Mouse (Mus musculus) Muller cell, postnatal 12 days (primary cell): ENCODE results near the gene C130074G19Rik.

Experiments
- DNase-seq: peaks from one replicate; pipeline ENCODE4 v3.0.0-alpha.2; 2015; ENCODE audit errors: inconsistent ontology term

C130074G19Rik gene

DNA sequence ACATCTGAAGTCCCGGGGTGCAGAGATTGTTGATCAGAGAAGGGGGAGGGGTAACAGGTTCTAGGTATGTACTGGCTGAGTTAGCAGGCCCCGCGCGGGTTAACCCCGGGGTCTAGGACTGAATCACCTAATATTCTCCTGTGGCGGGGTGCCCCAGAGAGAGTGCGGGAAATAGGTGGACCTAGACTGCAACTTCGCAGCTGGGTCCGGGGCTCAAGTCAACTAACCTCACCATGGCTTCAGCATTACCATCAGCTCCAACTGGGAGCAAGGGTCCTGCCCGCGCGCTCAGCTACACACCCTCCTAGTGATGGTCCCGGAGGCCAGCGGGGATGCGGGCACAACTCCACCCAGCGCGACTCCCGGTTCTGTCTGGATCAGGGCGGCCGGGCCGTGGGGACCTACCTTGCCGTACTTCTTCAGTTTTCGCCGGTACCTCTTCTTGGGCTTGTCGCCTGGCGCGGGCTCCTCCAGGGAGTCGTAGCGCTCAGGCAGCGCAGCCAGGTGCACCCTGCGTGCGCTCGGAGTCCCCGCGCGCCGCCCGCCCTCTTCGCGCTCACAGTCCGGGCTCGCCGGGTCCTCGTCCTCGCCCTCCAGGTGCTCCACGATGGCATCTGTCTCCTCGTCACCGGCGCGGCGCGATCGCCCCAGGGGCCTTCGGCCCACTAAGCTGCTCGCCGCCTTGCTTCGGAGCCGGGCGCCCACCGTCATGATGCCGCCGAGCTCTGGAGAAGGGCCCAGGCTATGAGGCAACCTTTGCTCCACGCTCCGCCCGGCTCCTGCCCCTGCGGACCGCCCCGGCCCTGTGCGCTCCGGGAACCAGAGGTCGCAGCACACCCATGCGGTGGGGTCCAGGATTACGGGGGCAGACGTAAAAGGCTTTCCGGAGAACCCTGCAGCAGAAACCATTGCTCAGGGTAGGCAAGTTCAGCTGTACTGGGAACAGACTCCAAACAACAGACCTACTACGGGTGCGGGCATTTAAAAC is at the start of gene C130074G19Rik:
TSS of gene C130074G19Rik (minus strand) at position 938 of the 988 bp plus-strand sequence.
- peak; percentile 70 for DNase-seq

DNA sequence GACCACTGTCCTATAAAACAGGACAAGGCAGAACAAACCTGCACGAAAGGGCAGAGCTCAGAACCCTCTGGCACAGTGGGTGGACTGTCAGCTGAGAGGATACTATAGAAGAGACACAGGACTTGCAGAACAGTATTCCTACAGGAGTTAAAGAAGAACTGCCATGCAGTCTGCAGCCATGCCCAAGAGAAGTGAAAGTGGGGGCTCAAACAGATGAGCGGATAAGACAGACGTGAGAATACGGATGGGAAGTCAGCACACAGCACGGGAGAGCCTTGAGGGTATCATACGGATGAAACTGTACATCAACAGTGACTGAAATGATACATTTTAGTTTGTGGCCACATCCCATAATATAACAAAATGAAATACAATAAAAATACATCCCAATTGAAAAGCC is 48.1 kb upstream of the C130074G19Rik start:
- no peak for DNase-seq

DNA sequence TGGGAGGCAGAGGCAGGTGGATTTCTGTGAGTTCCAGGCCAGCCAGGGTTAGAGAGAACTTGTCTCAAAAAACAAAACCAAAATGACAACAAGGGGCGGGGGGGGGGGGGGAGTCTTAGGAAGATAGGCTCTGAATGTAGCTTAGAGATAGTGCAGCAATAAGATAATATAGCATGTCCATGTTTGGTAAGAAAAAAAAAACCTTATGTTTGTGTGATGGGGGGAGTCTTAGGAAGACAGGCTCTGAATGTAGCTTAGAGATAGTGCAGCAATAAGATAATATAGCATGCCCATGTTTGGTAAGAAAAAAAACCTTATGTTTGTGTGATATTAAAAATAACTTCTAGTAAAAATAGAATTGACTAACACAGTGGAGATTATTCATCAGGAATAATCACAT is 45.4 kb upstream of the C130074G19Rik start:
- DNase-seq: no peak

DNA sequence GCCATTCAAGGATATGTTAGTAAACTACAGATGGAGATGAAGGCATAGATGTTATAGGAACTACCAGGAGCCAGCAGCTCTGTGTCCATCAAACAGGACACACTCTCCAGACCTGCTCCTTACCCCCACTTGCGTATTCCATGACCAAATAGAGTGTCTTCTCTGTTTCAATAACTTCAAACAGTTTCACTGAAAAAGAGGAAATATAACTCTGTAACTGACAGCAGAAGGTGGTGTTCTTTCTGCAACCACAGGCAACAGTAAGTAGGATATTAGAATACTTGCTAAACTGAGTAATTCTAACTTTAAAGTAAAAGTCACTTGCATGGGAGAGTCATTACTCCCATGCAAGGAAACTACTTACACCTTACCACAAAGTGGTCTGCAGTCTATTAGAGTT is 44.9 kb upstream of the C130074G19Rik start:
- no peak for DNase-seq

DNA sequence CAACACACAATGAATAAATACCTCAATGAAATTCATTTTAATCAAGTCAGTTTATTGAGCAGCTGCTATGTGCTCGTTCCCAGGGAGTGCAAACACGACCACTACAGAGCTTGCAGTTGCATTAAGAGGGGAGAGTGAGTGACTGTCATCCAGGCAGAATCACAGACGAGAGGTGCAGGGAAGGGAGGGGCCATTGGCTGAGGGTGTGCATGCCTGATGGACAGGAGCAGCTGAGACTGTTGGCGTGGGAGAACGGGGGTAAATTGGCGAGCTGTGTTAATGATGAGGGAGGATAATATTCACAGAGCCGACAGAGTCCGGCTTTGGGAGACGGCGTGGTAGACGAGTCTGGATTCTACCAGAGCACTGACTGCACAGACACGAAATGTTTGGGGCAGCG is 39.8 kb upstream of the C130074G19Rik start:
- DNase-seq: no peak

DNA sequence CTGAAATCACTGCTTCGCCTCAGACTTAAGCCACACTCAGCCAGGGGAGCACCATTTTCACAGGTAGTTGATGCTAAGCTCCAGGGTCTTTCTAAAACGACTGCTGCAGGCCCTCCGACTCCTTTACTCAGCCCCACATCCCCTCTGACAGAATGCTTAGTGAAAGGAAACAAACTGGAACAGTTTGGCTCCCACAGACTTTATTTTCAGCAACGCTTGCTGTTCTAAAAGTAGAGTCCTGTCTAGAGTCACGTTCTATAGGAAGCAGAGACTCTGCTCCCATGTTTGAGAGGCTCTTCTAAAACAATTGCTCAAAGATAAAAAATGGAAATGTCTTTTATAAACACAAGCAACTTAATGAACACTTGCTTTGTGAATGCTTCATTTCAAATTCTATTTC is 37.0 kb upstream of the C130074G19Rik start:
- no peak for DNase-seq

DNA sequence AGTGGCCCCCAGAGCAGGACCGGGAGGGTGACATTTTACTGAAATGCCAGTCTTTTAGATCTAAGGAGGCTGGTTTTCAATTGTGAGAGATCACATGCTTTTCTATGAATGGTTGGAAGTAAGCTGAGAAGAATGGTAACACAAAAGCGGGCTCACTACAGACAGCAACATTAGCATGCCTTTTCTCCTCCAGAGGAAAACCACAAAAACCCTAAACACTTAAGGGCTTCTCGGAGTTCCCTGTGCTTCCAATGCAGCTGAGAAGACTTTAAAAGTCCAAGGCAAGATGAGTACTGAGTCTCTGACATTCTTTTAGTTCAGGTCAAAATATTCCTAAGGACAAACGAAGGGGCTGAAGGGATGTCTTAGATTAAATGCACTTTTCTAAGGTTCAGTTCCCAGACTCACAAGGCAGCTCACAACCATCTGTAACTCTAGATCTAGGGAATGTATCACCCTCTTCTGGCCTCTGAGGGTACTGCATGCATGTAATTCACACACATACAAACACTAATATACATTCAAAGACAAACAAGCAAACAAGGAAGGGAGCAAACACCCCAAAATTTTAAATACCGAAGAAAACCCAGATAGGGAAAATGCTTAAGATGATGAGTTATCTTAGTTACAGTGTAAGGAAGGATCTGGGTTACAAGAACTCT is 35.3 kb upstream of the C130074G19Rik start:
- no peak for DNase-seq

DNA sequence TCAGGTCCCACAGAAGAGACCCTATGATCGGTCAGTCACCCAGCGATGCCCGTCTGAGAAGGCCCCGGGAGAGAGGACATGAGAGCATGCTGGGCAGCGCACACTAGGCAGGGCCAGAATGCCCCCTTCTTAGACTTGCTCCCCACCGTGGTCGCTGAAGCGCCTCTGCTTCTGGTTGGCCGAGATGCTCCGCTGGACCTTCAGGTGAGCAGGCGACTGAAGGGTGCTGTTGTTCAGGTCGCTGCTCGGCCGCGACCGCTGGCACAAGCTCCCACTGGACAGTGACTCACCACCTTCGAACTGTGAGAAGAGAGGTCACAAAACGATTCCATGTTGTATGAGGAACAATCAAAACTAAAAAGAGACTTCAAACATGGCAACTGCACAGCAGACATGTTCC is 29.3 kb upstream of the C130074G19Rik start:
- DNase-seq: no peak

DNA sequence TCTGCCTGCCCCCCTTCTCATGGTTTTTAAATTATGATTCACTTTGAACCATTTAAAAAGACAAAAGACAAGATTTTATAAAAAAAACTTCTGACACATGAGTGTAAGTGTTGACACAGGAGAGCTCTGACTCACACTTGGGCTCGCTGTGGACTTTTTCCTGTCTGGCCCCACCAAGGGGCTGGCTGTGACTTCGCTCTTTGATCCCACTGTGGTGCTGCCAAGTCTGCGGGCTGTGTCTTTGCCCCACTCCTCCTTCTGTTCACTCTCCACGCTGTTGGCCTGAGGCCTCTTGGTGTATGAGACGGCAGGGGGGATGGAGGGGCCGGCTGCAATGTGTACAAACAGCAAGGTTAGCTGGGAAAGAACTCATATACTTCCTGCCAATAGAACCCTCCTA is 28.8 kb upstream of the C130074G19Rik start:
- DNase-seq: peak; percentile 57

DNA sequence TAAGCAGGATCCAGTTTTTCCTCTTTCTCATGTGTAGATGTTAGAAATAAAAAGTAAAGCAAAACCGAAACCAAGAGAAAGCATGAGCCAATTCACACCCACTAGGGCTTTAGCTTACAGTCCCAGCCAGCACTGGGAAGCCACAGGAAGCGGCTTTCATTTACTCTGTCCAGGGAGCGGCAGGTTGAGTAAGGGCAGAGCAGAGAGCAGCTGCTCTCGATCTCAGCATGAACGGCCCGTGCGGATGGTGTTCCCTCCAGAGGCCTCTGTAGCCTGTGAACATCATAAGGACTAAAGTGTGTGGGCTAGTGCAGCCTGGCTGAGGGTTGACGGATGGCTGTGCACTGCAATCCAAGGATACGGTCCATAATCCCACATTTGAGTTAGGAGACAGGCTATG is 25.5 kb upstream of the C130074G19Rik start:
- no peak for DNase-seq

DNA sequence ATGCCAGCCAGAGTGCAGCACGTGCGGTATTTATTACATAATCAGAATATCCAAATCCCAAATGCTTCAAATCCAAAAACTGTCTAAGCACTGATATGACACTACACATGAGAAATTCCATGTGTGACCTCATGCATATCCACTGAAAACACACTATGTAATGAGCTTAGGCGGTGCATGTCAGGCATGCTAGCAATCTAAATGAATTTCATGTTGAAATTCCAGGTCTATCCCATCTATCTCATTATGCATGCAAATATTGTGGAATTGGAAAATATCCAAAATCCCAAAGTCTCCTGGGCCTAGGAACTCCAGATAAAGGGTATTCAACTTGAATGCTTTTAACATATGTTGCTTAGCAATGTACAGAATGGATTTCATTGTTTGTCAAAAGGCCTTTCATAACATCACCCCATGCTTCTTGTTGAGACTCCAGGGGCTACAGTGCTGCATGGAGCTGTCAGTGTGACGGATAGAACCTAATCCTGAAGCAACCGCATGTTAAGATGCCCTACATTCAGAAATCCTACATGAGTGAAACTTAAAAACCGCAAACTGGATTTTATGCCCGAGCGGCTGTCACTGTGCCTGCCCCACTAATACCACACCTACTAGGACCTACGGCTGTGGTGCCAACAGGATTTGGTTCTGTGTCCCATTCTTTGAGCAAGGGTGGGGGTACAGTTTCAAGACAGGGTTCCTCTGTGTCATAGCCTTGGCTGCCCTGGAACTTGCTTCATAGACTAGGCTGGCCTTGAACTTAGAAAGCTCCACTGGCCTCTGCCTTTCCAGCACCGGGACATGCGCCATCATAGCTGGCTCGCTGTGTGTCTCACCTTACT is 23.1 kb upstream of the C130074G19Rik start:
- DNase-seq: no peak

DNA sequence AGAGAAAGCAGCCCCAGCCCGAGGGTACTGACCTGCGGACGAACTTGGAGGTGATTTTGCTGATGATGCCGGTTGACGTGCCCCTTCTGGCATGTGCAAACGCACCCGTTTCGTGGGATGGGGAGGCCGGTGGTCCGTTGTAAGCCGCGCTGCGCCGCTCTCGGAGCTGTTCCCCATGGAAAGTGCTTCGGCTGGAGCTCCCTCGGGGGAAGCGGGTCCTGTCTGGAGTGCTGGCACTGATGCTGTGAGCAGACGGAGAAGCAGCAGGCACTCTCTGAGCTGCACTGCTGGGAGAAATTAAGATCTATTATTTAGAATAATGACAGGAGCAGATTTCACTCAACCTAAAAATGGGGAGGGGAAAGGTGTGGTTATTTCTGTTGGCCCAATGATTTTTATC is 22.4 kb upstream of the C130074G19Rik start:
- DNase-seq: no peak

DNA sequence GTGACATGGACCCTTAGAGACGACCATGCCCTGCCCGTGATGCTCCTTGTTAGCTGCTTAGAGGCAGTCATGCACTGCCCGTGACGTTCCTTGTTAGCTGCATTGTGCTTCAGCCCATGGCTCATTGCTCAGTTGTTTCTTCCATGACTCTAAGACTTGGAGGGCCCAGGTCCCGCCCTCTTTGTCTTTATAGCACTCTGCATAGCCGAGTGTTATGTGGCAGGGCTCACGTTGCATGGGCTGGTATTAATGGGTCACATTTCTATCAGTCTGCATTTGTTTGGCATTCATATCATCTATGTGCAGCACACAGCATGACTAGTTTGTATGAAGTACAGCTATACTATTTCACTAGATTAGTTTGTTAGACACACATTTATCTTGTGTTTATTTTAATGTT is 20.7 kb upstream of the C130074G19Rik start:
- DNase-seq: no peak

DNA sequence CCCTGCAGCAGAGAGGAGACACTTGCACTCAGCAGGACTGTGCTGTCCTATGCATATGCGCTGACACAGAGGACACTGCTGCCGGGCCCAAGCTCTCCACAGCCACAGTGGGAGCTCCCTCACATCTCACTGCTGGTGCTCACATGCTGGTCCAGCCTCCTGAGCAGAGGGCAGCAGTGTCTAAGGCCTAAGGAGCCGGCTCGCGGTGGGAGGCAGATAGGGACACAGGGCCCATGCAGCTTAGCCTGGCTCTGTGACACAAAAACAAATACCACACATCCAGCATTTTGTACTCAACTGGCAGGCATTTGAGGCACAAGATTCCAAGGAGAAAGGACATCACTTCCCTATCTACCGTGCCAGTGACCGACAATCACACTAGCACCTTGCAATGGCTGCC is 19.9 kb upstream of the C130074G19Rik start:
- DNase-seq: no peak

DNA sequence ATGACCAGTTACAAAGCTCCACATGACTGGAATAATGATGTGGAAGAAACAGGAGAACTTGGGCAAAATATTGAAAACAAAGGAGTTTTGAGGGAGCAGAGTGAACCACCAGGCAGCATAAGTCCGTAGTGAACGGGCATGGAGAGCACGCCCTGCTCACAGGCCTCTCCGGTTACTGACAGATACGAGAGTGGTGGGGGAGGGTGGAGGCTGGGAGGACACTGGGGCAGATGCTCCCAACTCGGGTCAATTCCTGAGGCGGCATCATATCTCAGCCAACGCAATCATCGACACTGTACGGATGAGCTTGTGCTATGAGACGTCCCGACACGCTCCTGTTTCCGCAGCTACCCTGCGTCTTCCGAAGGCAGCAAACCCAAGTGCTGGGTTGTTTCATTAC is 14.3 kb upstream of the C130074G19Rik start:
- DNase-seq: no peak

DNA sequence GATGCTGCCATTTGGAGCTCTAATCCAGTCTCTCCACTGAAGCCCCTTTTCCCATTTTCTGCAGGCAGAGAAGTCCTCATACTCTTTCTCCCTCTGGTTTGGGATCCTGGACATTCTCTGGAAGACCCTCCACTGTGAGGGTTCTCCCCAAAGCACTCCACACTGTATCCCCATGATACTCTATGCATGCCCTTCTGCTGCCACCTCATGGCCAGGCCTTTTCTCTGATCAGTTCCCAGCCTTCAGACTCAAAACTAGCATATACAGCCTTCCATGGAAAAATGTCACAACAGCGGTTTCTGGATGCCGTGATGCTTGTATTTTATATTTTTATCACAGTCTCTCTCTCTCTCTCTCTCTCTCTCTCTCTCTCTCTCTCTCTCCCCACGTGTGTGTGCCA is 9.0 kb upstream of the C130074G19Rik start:
- no peak for DNase-seq

DNA sequence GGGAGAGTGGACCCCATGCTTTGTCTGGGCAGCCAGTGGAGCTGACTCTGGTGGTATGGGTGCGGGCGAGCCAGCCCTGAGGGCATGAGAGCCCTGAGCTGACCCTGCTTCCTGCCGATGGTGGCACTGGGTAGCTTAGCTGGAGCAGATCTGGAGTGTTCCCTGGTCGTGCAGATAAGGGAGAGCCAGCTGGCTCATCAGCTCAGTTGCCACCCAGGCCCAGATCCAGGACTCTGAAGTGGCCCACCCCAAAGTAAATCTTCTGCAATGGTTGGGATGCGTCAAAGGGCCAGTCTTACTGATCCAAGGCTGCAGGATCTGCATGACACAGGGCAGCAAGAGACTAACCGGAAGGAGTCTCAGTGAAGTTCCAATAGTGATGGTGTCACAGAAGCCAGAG is 6.4 kb upstream of the C130074G19Rik start:
- DNase-seq: no peak

DNA sequence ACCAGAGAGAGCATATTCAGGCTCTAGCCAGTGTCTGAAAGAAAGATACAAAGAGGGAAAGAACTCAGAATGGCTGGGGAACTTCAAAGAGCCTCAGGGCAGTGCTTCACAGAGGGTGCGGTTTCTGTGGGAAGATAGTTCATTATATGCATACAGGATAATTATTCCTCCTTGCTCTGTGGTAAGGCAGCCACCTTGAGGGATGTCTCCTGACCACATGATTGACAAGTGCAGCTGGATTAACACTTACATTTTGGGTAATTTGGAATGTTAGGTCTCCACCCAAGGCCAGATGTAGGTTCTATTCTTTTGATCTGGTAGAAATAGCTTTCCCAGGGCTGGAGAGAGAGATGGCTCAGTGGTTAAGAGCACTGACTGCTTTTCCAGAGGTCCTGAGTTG is 3.1 kb upstream of the C130074G19Rik start:
- no peak for DNase-seq

DNA sequence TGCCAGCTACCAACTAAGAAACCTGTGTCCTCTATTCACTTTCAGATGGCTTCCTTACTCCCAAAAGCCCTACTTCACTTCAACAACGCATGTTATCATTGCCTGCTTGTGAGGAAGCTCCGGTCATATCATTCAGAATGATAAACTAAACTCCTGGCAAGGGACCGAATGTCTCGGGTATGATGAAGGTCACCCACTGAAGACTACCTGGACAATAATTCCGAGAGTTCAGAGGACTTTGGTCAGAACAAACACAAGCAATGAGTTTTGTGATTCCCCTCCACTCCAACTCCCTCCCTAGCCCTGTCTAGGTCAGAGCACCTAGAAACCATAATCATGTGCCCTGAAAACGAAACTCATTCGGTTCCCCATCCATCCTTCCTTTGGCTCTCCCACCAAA is 1.2 kb downstream of the C130074G19Rik start:
- no peak for DNase-seq

DNA sequence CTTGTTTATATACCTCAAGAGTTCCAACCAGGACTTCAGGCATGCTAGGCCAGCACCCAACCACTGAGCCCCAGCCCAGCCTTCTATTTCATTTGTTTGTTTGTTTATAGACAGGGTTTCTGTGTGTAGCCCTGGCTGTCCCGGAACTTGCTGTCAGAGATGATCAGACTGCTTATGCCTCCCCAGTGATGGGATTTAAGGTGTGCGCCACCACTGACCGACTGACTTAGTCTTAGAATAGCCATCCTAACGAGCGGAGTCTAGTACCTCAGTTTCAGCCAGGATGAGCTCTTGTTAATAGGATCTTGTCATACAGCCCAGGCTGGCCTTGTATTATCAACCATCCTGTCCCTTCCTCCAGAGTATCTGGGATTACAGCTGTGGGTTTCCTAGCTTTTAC is 1.8 kb downstream of the C130074G19Rik start:
- DNase-seq: no peak

DNA sequence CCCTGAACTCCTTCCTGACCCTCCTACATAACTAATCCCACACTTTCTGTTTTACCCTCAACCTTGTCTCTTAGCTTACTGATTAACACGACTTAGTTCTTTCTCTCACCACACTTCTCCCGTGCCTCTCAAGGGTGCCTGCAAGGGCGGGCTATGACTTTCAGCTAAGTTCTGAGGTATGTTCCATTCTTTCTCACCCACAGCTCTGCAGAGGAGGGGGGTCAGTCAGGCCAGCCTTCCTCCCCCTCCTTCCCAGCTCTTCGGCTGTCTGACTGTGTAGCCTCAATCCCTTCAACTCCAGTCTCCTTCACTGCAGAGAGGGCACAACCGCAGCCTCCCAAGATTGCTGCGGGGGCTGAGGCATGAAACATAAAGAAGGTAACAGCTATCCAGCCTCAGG is 4.2 kb downstream of the C130074G19Rik start:
- no peak for DNase-seq

DNA sequence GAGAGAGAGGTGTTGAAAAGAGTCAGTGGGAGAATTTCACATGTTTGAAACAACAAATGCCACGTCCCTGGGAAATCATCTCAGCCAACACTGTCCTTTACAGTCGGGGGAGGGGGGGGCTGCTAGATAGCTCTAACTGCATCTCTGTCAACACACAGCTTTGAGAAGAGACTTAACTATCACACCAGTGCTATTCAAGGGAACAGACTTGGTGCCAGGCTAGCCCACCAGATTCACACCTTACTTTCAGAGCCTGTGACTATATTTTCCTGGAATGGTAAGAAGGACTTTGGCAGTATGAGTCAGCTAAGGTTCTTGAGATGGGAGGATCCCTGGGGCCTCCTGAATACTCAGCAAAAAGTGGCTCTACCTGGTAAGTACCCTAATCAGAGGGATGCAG is 5.7 kb downstream of the C130074G19Rik start:
- no peak for DNase-seq
